Mouse (Mus musculus) lung, embryonic 16.5 days (tissue): Measurements from ENCODE around the gene Foxp4. TPM values are rescaled to one million over a fixed set of nuclear protein-coding genes. Genes with fewer than 3 reads are reported as not detected.

Experiments
- ATAC-seq: fragments of 200-750 bp; cut with Nextera tagmentation; 2 replicates; pipeline ENCODE4 v1.8.0; 2017; ENCODE audit warnings: low read depth, mild to moderate bottlenecking, moderate library complexity
- H3K27ac ChIP-seq: fragments of 300-500 bp; sonication (generic); 2 replicates; pipeline ENCODE4 v1.5.1; 2014; ENCODE audit warnings: mild to moderate bottlenecking, control low read depth, low read length
- H3K27me3 ChIP-seq: fragments of 300-500 bp; sonication (generic); 2 replicates; pipeline ENCODE4 v1.6.1; 2014; ENCODE audit warnings: low read depth, low read length, mixed read lengths; ENCODE audit not compliant: control insufficient read depth, insufficient read depth
- H3K36me3 ChIP-seq: fragments of 300-500 bp; sonication (generic); 2 replicates; pipeline ENCODE4 v1.6.1; 2014; ENCODE audit warnings: low read length; ENCODE audit not compliant: control insufficient read depth, insufficient read depth
- H3K4me1 ChIP-seq: fragments of 300-500 bp; sonication (generic); replicated peaks from 2 replicates; pipeline ENCODE4 v1.6.1; 2014; ENCODE audit warnings: low read length, mixed read lengths; ENCODE audit not compliant: control insufficient read depth, insufficient read depth
- H3K4me2 ChIP-seq: fragments of 300-500 bp; sonication (generic); 2 replicates; pipeline ENCODE4 v1.6.1; 2014; ENCODE audit warnings: low read depth, low read length, control low read depth
- H3K4me3 ChIP-seq: fragments of 300-500 bp; sonication (generic); 2 replicates; pipeline ENCODE4 v1.5.1; 2014; ENCODE audit warnings: mild to moderate bottlenecking, low read length, control low read depth
- H3K9ac ChIP-seq: fragments of 300-500 bp; sonication (generic); 2 replicates; pipeline ENCODE4 v1.6.1; 2014; ENCODE audit warnings: low read length, control low read depth
- H3K9me3 ChIP-seq: fragments of 300-500 bp; sonication (generic); 2 replicates; pipeline ENCODE4 v1.6.1; 2016; ENCODE audit warnings: low read length; ENCODE audit not compliant: control insufficient read depth
- WGBS: fragments of 180-500 bp; shearing (Covaris S2); extraction: QIAGEN DNeasy Blood & Tissue Kit; methylation state at CpG from one replicate; pipeline ENCODE4 v1.1.7; 2014; 5-methylcytosine and 5-hydroxymethylcytosine counted together
- polyA plus RNA-seq: library from polyadenylated mRNA; unstranded; fragments of >200 nt; fragmentation: Nextera tagmentation; extraction: Ambion mirVana; gene quantifications from 2 replicates; pipeline ENCODE4 v1.2.1, GENCODE M21; 2015

Gene Foxp4
- polyA plus RNA-seq, 1 experiment from 2014 or later: 13.6 TPM

- Histone ChIP-seq H3K4me3 (no peak overlapping the region), H3K27me3 (no peaks in the 10 kb centered on the region), H3K4me2 (no peak overlapping the region), H3K4me1 (peaks cover 45% of the 10 kb centered on the region), H3K27ac (no peak overlapping the region), H3K36me3 (peaks cover 27% of the 10 kb centered on the region), H3K9me3 (no peaks in the 10 kb centered on the region), H3K9ac (no peak overlapping the region)
- 87% methylated on average over 13 of the region's 13 CpGs for WGBS
- no peak for ATAC-seq
These were observed 106.3 kb downstream of the Foxp4 start for GRCm38 (mm10) chr17:47818038-47818725.

Other genes starting within 250 kb of the Foxp4 start
- gene Tomm6, start 236.3 kb downstream of the Foxp4 start, polyA plus RNA-seq: 389 and 399 TPM in 2 replicates
- gene Frs3, start 235.6 kb downstream of the Foxp4 start, polyA plus RNA-seq: 5.1 TPM in 2 replicates
- gene Gm21981, start 230.2 kb downstream of the Foxp4 start, polyA plus RNA-seq: 0.26 and 0.41 TPM in 2 replicates
- gene Prickle4, start 229.9 kb downstream of the Foxp4 start, polyA plus RNA-seq: 0.69 and 0.88 TPM in 2 replicates
- gene Pgc, start 197.8 kb downstream of the Foxp4 start, polyA plus RNA-seq: 22.5 and 26.8 TPM in 2 replicates
- 13.1 and 13.7 TPM in 2 replicates for gene Tfeb, start 187.6 kb downstream of the Foxp4 start, polyA plus RNA-seq
- 18.1 and 22.1 TPM in 2 replicates for gene Mdfi, start 90.0 kb downstream of the Foxp4 start, polyA plus RNA-seq
- not detected in 2 replicates for gene 1700122O11Rik, start 113.6 kb upstream of the Foxp4 start, polyA plus RNA-seq
- not detected in 2 replicates for gene 1700067P10Rik, start 164.7 kb upstream of the Foxp4 start, polyA plus RNA-seq
- gene 9830107B12Rik, start 221.6 kb upstream of the Foxp4 start, polyA plus RNA-seq: not detected in 2 replicates
- 0.36 TPM in 1 of 2 replicates, not detected in the other for gene A530064D06Rik, start 242.6 kb upstream of the Foxp4 start, polyA plus RNA-seq